Mouse (Mus musculus) spleen, postnatal 36 days (tissue): ENCODE measurements around the gene Arap2.
"Not testable (repeated sequence)": the region's sequence is repeated elsewhere in the genome, so short reads cannot be mapped to it uniquely, and the experiment has no call there.

Experiments
- DNase-seq, 2 experiments: peaks; one replicate each; pipeline ENCODE4 v3.0.0; 2022; ENCODE audit warnings: low spot score in 2 of 2, mixed read lengths in 1 of 2

Arap2 gene

DNA sequence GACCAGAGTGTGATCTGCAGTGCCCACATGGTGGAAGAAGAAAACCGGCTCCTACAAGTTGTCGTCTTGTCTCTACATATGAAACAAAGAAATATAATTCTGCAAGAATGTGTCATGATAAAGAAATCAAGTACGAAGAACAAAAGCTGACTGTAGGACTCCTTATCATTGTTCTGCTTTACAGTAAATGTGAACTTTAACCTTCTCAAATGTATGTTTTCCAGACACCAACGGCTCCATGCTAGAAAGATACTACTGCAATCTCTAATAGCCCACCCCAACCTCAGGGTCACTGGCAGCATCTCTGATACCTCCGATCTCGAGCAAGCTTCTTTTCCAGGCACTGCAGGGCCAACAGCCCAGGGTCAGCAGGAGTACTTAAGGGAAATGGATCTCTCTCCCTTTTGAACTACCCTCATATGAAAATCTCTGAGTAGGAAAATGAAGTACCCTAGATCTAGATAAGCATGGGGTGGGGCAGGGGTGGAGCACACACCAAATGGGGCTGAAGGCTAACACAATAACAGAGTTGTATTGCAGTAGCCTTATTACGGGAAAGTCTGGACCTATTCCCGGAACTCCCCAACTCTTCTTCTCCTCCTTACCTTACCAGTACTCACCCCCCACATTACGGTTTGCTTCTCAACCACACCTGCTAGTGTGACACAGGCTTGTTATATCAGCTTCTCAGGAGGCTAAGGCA, 22.6 kb downstream of the Arap2 start:
- DNase-seq = no peak

DNA sequence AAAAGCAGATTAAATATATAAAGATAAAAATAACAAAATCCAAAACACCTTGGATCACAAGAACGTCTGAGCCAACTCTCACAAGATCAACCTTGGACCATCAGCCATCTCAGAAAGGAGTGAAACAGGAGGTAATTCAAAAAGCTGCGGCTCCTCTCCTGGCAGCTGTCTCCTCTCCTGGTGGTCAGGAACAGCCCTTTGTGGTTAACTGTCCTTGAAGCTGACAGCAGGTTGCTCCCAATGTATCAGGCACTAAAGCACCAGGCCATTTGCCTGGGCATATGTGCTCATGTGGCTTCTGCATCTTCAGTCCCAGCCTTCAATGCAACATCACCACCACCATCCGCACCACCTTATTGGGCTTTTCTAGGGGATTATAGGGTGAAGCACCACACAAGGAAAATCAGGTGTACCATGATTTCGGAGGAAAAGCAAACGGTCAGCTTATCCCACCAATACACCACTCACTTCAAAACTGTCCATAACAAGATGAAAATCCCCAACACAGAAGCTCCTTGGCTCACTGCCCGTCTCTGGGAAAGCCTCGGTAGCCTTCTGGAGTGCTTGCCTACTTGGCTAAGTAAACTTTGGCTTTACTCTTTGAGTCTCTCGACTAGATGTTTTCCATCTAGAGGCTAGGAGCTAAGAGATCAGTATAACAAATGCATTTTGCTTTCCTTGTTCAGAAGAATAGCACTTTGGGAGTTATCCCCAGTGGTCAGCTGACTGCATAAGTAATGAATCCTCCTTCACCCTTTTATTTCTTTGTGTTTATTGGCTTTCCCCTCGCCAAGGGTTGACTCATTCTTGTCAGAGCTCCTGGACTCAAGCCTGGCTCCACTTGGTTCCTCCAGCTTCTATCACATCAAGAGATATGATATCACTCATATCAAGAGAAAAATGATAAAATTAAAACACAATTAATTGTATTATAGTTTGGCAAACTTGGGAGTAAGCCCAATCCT, 26.2 kb downstream of the Arap2 start:
- DNase-seq = no peak

DNA sequence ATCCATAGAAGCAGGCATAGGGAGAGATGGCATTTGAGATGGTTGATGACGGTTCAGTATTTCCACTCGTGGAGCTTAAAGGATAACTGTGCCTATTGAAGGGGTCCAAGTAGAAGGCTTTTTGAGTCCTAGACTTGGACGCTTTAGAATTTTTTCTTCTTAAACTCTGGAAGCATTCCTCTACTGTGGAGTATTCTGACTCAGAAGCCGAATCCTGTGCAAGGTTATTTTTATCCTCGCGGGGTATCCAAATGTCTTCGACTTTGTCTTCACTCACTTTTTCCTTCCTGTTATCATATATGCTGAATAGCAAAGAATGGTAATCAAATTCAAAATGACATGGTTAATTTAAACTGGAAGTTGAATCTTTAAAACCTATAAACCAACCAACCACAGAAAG, 35.4 kb downstream of the Arap2 start:
- not testable (repeated sequence) for DNase-seq

DNA sequence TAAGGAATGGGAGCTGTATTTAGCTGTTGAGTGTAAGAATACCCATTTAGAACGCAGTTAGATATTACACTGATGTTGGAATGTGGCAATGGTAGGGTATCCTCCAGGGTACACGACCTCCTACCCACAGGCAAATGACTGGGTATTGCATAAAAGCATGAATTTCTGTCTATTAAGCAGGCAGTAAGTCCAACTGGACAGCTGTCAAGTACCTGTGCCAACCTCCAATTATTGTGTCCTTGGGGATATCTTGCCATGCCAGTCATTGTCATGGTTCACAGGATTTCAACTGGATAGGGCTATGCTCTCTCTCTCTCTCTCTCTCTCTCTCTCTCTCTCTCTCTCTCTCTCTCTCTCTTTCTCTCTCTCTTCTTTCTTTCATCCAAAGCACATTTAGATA, 40.4 kb downstream of the Arap2 start:
- no peak for DNase-seq

DNA sequence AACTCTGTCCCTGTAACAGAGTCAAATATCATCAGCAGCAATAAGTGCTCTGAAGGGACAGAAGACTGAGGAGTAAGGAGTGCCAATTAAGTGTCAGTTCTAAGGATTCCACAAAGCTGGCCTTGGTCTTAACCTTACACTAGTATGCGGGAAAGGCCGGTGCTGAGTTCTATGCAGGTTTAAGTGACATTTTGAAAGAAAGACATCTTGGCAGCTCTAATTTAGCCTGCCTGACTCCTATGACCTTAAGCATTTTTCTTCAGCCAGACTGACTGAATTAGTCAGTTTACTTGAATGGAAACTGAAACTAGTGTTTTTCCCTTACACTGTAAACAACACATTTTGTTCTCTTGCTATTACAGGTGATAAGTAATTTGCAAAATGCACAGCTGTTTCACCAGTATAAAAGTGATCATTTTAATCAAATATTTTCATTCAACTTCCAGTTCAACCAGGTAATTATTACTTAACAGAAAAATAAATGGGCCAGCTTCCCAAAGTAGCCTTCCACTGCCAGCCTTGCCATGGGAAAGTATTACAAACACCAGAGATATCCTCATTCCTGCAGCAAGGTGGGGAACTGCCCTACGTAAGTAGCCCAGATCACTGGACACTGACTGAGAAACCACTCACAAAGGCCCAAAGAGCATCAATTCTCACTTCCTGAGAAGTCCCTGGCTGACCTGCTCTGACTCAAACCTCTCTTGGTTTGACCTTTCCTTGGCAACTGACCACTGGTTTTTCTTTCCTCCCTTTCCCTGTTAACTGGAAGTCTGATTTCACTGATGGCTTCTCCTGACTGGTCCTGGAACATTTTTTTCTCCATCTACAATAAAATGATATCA, 42.5 kb downstream of the Arap2 start:
- DNase-seq = no peak

DNA sequence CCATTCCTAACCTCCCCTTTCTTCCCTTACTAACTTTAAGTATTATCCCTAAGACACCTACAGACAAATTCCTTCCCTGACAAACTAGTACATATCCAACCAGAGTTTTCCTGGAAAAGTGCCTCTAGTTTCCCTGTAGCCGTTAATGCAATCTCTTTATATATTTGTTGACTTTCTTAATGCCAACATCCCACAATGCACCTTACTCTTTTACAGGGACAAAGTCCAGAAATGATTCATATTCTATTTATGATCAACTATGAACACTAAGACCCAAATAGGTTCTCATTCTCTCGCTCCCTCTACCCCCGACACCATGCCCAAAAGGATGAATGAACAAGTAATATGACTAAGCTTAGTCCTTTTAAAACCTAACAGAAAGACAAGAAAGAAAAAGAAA, 49.5 kb downstream of the Arap2 start:
- no peak for DNase-seq

DNA sequence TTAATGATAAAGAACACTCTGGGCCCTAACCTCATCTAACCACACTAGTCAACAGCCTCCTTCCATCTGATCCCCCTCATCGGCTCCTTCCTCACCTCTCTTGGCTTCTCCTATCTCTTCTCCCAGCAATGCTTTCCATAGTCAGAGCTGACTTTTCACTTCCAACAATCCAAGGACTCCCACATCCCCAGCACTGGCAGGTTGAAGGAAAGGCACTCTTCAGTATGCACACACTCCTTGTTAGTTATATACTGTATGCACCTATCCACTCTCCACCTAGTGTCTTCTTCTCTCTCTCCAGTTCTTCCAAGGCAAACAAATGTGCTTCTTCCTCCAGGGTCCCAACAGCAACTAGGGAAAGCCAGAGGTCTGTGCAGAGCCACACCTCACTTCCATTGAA, 50.0 kb downstream of the Arap2 start:
- DNase-seq = no peak

DNA sequence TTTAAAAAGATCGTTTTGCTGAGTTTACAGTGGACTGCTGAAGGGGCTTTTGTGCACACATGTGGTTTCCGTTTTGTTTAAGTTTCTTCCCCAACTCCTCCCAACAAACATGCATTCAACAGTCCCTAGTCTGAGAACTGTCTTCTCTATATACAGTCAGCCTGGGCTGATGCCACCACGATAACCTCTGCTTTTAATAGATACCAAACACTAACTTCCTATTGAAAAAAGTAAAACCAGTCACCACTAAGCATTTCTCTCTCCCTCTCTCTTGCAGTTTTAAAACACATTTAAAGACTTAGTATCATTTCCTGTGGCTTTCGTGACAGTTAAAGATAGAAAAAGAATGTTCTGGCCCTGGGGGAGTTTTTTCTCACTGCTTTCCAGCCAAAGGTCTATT, 50.5 kb downstream of the Arap2 start:
- peak in 1 of 2 experiments; percentile 4 for DNase-seq

DNA sequence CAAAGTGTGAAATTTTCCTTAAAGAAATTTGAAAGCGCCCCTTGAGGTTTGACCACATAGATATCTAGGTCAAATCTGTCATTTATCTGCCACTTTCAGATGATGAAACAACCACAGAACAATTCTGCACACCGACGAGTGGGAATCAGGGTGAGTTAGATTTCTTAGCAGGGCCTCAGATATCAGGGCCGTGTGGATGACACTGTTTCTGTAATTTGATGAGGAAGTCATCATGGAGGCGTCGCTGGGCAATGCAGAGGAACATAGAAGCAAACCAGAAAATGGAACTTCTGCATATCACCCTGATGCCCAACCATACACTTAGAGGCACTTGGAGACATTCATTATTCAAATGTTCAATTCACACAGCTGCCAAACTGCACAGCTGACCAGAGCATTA, 55.0 kb downstream of the Arap2 start:
- DNase-seq = peak in 1 of 2 experiments; percentile 9

DNA sequence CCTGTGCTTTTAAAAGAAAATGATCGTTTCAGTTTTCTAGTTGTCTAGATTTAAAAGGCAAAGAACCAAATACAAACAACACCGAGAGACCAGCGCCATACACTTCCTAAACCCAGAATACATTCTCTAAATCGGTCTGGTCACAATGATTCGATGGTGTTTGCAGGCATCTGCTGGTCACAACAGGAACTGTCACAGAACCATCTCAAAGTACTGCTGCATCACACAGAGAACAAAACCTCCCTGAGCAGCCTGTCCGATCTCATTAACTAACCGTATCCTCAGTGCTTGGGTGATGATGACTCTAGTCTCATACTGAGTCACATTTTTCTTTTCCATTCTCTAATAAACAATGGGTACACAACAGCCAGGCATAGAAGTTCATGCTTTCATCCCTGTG, 59.1 kb downstream of the Arap2 start:
- DNase-seq = no peak

DNA sequence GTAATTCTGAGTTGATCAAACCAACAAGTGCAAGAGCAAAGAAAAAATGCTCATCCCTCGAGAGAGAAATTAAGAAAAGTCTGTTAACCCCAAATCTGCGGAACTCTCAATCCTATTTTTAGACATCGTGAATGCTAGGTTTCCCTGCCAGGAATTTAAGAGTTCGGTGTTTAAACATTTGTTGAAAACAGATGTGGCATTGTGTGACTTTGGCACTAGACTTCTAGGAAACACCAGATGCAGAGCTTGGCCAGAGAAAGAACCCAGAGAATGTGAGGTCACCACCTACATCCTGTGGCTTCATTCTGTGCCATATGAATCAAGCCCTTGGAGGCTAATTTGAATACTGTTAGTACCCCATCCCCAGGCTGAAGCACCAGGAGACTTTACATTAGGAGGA, 76.0 kb downstream of the Arap2 start:
- DNase-seq = no peak

DNA sequence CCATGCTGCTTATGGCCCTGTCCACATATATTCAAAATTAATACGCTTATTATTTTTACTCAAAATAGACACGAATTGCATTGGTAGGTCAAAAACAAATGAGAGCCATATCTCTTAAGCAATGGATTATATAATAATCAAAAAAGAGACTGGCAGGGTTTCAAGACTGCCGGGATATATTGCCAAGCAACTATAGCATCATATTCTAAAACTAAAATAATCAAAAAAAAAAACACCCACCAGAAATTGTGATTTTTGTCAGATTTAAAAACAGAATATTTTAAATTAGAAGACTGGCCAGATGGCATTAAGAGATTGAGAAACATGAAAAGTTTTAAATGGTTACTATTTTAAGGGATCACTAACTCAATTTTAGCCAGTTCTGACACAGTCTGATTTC, 82.2 kb downstream of the Arap2 start:
- DNase-seq = no peak

DNA sequence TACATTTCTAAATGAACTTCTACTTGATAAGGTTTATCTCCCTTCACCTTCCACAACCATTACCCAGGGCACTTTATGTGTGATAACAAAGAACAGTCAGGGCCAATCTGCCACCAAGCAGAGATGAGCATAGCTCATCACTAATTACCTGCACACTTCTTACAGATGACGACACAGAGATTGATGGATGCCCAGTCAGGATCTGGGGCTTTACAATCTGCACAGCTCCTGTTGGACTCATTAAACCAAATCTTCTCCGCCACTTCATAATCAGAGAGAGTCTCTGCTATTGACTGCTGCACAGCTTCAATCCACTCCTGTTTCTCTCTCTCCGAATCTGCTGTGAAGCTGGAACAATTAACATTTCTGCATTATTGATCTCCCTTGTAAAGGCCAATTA, 82.8 kb downstream of the Arap2 start:
- no peak for DNase-seq

DNA sequence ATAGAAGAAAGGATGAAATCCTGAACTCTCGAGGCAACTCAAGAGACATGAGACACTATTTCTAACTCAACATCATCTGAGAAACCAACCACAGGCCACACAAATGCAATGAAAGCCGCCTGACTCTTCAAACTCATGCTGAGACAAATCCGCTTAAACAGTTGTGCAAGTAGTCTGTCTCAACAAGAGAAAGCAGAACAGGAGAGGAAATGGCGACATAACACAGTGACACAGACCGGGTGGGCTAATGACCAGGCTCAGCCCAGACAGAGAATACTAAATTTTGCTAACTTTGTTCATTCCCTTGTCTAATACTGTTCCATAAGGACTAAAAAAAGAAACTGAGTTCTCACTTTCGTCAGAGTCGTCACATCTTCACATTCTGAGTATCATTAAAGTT, 88.6 kb downstream of the Arap2 start:
- DNase-seq = peak in 1 of 2 experiments; percentile 4

DNA sequence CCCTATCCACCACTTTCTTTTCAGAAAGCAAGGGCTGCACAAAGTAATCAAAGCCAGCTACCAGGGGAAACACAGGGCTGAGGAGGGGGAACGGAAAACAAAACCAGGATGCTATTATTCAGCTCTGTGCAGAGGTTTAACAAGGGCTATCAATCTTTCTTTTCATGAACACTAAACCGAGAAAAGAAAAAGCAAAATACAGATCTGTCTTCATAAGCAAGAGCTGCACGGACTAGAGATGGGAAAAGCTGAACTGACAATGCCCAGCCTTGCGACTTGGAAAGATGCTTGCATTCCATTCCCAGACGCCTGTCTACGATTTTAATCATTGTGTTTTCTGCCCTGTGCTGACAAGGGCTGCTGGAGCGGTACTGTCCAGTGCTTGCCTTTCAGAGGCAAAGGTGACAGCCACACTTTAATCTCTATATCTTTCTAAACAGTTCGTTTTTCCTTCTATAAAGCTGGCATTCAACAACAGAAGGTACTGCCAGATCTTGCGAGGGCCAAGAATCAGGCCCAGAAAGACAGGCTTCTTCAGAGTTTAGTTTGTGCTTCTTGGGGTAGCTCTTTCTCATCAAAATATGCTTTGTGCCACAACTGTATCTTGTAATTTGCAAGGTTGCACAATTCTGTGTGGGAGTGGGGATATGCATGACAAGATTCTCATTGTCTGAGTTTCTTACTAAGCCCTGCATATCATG, 93.1 kb downstream of the Arap2 start:
- no peak for DNase-seq

DNA sequence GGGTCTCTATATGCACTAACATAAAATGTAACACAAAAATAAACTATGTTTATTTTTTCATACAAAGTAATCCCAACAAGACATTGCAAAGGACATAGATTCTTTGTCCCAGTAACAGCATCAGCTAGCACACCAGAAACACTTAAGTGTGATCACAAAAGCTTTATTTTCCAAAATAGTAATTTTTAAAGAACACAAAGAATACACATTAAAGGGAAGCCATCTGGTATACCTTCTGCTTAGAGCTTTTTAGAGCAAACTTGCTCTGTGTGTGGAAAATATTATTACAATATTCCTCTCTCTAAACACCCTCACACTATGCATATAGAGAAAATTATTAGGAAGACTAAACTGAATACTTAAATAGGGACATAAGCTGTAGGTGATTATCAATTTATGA, 100.6 kb downstream of the Arap2 start:
- no peak for DNase-seq

DNA sequence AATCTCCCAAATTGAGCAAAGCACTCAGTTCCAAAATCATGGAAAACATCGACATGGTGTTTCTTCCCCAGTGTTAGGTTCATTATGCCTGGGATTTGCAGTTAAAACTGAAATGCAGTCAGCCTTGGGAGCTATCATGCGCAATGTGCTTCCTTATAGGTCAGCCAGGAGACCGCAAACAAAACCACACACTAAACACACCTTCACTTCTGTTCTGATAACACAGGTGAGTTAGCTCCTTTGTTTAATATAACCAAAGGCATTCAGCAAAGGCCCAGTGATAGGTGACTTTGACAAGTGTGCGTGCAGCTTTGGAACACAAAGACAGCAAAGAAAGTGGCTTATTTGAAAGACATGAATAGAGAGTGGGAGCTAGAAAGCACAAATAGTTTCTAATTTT, 101.1 kb downstream of the Arap2 start:
- no peak for DNase-seq

DNA sequence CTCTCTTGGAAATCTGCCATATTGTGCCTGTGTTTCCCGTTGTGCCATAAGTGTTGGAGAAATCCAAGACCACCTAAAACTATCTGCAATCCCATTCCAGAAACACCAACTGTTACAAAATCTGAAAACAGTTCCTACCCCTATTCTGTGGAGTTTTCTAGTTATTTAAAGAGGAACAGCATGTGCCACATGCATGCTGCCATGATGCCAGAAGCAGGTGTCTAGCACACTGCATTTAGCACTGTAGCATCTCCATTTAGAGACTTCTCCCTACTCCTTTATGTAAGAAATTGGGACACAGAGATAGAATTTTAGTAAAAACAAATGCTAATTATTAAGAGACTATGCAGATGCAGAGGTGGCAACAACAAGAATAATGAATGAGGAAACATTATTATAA, 102.8 kb downstream of the Arap2 start:
- no peak for DNase-seq

DNA sequence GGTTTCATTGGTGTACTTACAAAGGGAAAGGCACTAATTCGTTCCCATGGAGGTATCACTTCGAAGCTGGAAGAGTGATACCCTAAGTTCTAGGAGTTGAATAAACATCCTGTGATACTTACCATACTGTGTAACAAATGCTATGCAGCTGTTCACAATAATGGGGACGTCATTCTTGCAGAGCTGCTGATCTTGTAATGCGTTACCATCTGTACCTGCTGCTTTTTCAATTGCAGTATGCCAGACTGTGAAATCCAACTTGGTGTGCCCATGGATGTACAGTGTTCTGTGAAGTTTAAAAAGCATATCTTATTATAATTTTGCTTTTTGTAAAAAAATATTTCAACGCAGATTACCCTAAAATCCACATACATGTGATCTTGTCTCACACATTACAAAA, 112.0 kb downstream of the Arap2 start:
- no peak for DNase-seq

DNA sequence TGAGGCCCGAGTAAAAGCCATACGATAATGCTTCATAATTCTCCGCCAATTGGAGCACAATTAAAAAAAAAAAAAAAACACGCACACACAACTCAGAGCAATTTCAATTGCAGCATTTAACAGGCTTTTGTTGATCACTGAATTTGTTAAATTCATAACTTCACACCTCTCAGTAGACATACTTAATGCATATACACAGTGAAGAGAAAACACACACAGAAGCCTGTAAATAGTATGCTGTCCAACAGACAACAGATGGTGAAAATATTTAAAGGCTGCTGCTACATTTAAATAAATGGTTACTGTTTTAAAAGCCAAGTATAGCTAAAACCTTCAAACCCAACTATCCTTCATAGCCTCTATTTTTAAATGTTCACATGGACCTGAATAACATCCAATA, 123.6 kb downstream of the Arap2 start:
- DNase-seq = no peak

DNA sequence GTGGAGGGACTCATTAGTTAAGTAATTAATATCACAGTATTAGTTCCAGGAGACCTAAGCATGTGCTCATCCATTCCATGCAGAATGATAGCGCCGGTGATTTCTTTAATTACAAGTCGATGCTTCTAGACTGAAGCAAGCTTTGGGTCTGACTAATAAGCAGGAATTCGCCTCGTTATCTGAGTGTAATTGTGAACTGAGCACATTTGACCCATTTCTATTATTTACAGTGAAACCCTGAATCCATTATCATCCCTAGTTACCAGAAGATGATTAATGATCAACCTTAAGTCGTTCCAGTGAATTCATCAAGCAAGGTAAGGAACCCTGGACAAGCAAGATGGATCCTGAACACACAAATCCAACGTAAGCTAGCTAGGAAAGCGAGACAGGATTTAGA, 125.5 kb downstream of the Arap2 start:
- DNase-seq = no peak

DNA sequence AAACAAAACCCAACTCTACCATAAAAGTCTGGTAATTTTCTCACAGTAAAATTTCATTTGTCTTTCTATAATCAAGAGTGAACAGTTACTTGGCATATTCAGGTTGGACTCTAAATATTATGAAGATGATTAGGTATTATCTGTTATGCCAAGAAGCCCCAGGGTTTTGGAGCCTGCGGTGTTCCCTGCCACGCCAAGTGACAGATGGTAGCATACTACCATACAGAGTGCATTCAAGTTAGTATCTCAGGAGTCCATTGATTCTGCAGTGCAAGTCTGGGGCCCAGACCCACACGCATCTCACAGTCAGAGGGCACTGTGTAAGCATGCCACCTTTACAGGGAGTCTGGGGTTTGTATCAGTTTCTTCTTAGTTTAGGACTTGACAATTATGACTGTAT, 129.6 kb downstream of the Arap2 start:
- no peak for DNase-seq
